Mouse (Mus musculus) testis, adult 2 months (tissue): ENCODE results near the gene Man1a.

Source experiments
- CTCF ChIP-seq: fragments of 200-500 bp; IDR thresholded peaks from 2 replicates; pipeline ENCODE4 v1.5.1; 2012; ENCODE audit warnings: low read depth, mild to moderate bottlenecking, inconsistent platforms, low read length, moderate library complexity; ENCODE audit not compliant: control insufficient read depth, insufficient read depth, insufficient replicate concordance
- POLR2A ChIP-seq: fragments of 200-500 bp; IDR thresholded peaks from 2 replicates; pipeline ENCODE4 v1.6.1; 2012; ENCODE audit warnings: low read depth, mild to moderate bottlenecking, inconsistent platforms, low read length, moderate library complexity; ENCODE audit not compliant: control insufficient read depth

DNA sequence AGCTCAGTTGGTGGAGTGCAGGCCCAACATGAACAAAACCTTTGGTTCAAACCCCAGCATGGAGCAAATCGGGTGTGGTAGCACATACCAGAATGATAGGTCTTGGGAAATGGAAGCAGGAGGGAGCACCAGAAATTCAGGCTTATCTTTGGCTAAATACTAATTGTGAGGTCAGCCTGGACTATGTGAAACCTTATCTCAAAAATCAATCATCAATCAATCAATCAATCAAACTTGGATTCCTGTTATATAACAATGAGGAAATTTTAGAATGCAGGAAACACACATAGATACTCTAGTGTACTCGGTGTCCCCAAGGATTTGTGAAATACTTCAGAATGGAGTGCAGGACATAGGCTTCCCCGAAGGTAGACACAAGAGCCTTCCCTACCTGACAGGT lies 17.8 kb downstream of the Man1a start:
- no peak for TF ChIP-seq CTCF
- no peak for TF ChIP-seq POLR2A
